Mouse (Mus musculus): ENCODE measurements around the gene Pdlim4.

GRCm38 (mm10) chr11:54112920-54113319 is 44.1 kb upstream of the Pdlim4 start:
- no peak for TF ChIP-seq TAL1 (IDR thresholded peaks at IDR 0.05; ENCODE audit: low read length)
- no peak for TF ChIP-seq GATA1 (IDR thresholded peaks at IDR 0.05; ENCODE audit: low read length)
